Mouse (Mus musculus): Measurements from ENCODE around the gene Fkrp. TPM values are rescaled to one million over a fixed set of nuclear protein-coding genes. Genes with fewer than 3 reads are reported as not detected.

The Fkrp gene
- polyA plus RNA-seq, 1 experiment: 51.5 TPM

DNA sequence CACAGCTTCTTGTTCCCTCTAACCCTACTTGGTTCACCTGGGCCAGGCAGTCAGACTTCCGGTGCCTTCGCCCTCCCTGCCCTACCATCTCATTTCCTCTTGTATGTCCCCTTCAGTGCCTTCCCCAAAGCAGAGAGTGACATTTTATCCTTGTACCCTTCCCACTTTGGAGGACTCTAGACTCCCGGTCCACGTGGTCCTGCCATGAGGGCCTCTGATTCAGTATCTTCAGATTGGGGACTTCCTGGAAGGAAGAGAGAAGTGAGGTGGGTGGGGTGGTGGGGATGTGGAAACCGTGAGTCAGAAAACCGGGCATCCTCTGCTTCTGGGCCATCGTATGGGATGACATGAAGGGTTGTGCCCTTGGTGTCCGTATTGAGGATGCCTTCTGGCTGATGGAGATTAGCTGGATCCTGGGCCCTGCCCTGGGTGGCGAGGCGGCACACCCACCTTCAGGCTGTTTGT lies 33.3 kb downstream of the Fkrp start:
- TF ChIP-seq GATA1 (IDR thresholded peaks at IDR 0.05; ENCODE audit: low read length): no peak

DNA sequence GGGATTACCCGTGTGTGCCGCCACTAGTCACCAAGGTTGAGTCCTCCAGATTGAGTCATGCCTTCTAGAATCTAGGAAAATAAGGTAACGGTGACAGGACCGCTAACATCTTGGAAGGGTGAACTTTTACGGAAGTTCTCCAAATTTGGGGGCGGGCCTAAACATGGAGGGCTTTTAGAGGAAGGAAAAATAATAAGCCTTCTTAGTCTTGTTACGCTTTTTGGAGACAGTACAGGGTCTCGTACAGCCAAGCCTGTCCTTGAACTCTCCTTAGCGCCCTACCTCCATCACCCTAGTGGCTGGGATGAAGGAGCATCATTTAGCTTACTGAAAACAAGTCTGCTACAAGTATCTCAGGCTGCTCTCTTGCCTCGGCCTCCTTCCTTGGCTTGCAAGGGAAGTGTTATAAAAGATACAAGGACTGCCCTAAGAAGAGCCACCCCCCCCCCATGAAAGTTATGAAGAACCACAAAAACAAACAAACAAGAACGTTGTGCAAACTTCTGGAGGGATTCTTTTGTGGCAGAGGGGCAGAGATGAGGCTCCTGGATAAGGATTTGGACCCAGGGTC lies 33.9 kb downstream of the Fkrp start:
- no peak for TF ChIP-seq GATA1 (IDR thresholded peaks at IDR 0.05; ENCODE audit: low read length)

DNA sequence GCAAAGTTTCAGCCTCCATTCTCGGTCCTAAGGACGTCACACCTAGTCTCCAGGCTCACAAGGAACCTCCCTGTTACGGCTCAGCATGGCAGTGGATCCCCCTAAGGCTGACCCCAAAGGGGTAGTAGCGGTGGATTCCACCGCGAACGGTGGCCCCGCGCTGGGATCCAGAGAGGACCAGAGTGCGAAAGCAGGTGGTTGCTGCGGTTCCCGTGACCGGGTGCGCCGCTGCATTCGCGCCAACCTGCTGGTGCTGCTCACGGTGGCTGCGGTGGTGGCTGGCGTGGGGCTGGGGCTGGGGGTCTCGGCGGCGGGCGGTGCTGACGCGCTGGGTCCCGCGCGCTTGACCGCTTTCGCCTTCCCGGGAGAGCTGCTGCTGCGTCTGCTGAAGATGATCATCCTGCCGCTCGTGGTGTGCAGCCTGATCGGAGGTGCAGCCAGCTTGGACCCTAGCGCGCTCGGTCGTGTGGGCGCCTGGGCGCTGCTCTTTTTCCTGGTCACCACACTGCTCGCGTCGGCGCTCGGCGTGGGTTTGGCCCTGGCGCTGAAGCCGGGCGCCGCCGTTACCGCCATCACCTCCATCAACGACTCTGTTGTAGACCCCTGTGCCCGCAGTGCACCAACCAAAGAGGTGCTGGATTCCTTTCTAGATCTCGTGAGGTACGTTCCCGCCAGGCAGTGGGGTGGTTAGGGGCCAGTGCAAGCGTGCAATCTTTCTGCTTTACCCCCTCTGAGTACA lies 34.5 kb downstream of the Fkrp start:
- TF ChIP-seq GATA1 (IDR thresholded peaks at IDR 0.05; ENCODE audit: low read length): no peak

DNA sequence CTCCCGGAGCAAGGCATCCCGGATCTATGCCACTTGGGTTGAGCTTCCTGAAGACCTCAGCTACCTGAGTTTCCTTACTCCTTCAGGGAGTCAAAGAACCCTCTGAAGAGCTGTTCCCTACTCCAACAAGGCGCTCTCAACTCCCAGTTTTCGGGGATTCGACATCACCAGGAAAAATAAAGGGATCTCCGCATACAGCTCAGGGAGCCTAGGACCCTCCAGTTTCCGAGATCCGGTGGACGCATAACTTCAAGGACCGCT lies 35.0 kb downstream of the Fkrp start:
- TF ChIP-seq GATA1 (IDR thresholded peaks at IDR 0.05; ENCODE audit: low read length): no peak

DNA sequence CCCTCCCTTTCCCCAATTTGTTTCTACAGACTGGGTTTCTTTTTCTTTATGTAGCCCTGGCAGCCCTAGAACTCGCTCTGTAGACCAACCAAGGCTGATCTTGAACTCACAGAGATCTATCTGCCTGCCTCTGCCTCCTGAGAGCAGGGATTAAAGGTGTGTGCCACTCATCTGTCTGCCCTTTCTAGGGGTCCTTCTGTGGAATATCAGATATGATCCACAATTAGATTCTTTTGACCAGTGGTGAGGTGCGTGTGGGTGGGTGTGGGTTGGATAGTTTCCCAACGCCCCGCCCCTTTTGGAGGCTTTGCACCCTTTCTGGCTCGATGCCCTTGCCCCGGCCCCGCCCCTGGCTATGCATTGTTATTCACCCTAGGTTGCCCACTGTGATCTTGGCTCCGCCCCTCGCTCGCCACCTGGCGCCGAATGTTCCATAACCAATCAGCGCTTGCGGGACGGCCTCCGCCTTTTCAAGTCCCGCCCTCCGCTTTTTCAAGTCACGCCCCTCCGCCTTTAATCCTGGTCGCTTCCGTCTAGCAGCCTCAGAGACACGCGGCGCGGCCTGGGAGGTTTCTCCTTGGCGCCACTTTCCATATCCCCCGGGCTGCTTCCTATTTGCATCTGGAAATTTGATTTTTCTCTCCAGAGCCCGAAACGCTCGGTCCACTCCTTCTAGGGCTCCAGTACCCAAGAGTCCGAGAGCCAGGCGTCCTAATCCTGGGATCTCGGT lies 35.5 kb downstream of the Fkrp start, which contains the start of gene Slc1a5:
Gene Slc1a5 (plus strand): TSS at position 516 of the 730 bp plus-strand sequence.
- no peak for TF ChIP-seq GATA1 (IDR thresholded peaks at IDR 0.05; ENCODE audit: low read length)

DNA sequence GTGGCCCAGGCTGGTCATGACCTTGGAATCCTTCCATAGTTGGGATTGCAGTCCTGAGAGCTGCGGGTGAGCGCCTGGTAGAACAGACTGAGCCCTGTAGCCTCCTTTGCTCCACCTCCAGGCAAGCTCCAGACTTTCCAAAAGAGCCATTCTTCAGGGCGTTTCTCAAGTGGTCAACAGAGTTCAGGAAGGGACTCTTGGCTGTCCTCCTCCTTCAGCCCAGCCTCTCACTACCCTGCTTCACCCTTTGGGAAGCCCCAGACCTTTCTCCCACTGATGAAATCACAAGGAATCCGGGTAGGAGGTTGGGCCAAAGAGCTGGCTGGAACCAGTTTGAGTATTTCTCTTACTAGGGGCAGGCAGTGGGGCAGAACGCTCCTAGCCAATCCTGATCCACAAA lies 36.5 kb downstream of the Fkrp start:
- no peak for TF ChIP-seq GATA1 (IDR thresholded peaks at IDR 0.05; ENCODE audit: low read length)

DNA sequence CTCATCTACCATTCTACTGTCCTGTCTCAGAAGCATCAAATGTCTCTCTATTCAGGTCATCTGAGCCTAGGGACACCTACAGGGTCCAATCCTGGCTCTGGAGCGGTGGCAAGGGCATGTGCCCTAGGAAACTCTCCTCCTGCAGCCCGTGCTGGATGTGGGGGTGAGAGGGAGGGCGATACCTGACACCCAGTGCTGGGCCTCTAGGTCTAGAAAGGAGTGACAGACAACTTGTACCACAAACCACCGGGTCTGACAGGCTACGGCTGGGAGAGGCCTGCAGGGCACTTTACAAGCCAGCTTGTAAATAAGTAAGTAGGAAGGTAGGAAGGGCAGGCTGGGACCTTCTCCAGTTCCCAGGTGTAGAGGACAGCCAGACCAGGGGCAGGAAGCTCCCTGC lies 40.6 kb downstream of the Fkrp start:
- no peak for TF ChIP-seq GATA1 (IDR thresholded peaks at IDR 0.05; ENCODE audit: low read length)

DNA sequence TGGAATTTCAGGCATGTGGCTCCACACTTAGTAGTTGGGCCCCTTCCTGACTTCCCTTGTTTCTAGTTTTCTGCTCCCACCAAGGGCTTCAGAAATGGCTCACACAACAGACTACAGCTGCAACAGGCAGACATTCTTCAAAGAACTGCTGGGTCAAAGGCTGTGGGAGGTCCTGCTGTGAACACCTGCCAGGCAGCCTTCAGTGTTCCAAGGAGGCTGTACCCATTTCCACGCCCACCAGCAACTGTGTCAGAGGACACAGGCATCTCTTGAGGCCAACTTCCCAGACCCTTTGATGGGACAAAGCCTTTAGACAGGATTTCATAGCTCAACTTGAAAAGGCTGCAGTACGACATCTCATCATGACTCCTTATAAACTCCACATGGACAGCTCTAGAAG lies 50.1 kb downstream of the Fkrp start:
- TF ChIP-seq GATA1 (IDR thresholded peaks at IDR 0.05; ENCODE audit: low read length): no peak

DNA sequence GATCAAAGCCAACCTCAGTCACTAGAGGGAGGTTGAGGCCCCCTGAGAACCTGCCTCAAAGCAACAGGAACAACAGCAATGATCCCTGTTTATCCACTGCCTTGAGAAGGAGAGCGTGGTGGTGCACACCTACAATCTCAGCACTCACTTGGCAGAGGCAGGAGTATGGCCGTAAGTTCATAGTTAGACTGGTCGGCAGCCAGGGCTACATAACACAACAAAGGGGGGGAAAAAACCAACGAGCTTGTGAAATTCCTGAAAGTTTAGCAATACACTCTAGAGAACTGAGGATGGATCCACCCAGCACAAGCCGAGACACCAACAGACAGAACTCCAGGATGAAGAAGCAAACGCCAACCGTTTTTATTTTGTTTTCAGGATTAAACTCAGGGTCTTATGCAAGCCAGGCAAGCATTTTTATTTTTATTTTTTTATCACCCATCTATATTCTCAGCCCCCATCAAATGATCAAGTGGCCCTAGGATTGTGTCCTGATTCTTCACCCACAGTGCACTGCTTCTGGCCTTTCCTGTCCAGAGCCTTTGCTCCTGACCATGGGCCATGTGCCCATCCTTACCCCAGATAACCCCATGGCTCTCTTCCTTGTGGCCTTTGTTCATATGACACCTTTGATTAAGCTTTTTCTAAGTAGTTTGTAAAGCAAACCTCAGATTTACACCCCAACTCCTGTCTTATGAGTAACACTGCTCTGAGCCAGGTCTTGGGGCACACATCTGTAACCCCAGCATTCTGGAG lies 52.9 kb downstream of the Fkrp start:
- TF ChIP-seq GATA1 (IDR thresholded peaks at IDR 0.05; ENCODE audit: low read length): no peak

DNA sequence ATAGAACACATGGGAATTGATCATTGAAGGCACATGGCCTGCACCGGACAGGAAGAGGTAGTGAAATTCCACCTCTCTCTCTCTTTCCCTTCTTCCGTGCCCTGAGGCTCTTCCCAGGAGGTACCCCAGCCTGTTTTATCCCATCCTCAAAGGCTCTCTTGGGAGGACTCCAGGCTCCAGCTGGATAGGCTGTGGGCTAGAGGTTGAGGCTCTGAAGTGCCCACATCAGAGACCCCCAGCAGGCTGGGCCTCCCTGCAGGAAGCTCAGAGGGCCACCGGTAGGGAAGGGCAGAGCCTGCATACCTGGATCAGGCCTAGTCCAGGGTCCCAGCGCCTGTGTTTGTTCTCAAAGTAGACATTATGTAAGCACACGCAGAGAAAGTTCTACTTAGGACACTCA lies 54.9 kb downstream of the Fkrp start:
- TF ChIP-seq GATA1 (IDR thresholded peaks at IDR 0.05; ENCODE audit: low read length): no peak

DNA sequence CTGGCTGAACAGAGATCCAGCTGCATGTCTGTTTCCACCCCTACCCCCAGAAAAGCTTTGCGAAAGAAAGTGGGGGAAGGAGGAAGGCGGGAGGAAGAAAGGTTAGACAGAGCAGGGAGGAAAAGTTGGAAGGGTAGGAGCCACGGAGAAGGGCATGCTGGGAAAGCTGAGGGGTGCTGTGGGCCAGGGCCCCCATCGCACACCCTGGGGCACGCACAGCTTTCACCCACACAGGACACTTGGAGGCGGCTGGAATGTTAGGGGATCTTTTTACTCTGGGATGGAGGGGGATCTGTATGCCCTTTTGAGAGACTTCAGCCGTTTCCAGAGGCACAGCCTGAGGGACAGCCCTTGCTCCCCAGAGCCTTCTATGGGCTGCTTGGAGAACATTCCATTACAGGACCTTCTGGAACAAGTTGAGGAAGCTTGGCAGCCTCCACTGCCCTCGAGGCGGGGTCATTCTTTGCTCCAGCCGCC lies 55.5 kb downstream of the Fkrp start:
- no peak for TF ChIP-seq GATA1 (IDR thresholded peaks at IDR 0.05; ENCODE audit: low read length)

DNA sequence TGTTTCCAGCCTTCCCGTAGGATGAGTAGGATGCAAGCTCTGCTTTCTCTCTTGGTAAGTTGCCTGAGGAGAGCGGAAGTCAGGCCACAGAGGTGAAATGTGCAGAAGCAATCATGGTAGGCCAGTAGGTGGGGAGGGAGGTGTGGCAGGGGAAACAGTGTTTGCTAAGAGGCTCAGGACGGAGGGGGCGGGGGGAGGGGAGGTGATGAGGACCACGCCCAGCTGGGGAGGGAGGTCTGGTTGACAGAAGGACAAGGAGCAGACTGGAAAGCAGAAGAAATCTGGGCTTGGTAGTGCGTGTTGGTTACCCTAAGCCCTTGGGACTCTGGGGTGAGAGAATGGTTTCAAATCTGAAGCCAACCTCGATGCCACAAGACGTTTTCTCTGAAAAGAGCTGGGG lies 56.2 kb downstream of the Fkrp start:
- TF ChIP-seq GATA1 (IDR thresholded peaks at IDR 0.05; ENCODE audit: low read length): no peak

Other genes starting within 250 kb of the Fkrp start
- 4.0 and 7.7 TPM in 2 replicates for gene Arhgap35, start 201.7 kb downstream of the Fkrp start, polyA plus RNA-seq (2012)
- gene Ceacam15, start 141.0 kb downstream of the Fkrp start, polyA plus RNA-seq (2012): not detected in 2 replicates
- gene Ceacam9, start 94.8 kb downstream of the Fkrp start, polyA plus RNA-seq (2012): not detected in 2 replicates
- gene Ap2s1, start 78.3 kb downstream of the Fkrp start, polyA plus RNA-seq (2012): 642 and 939 TPM in 2 replicates
- 19.9 and 22.4 TPM in 2 replicates for gene Slc1a5, start 35.4 kb downstream of the Fkrp start, polyA plus RNA-seq (2012)
- gene Strn4, start 843 bp downstream of the Fkrp start, polyA plus RNA-seq (2012): 136 and 156 TPM in 2 replicates
- gene Prkd2, start 26.2 kb upstream of the Fkrp start, polyA plus RNA-seq (2012): 16.1 and 29.6 TPM in 2 replicates
- gene Dact3, start 58.6 kb upstream of the Fkrp start, polyA plus RNA-seq (2012): 0.23 and 0.45 TPM in 2 replicates
- not detected in 2 replicates for gene Gng8, start 75.1 kb upstream of the Fkrp start, polyA plus RNA-seq (2012)
- 1.4 and 1.7 TPM in 2 replicates for gene Ptgir, start 89.8 kb upstream of the Fkrp start, polyA plus RNA-seq (2012)
- gene Calm3, start 107.4 kb upstream of the Fkrp start, polyA plus RNA-seq (2012): 1,990 and 2,185 TPM in 2 replicates
- not detected in 2 replicates for gene Pnmal2, start 128.0 kb upstream of the Fkrp start, polyA plus RNA-seq (2012)
- not detected in 2 replicates for gene Pnmal1, start 142.9 kb upstream of the Fkrp start, polyA plus RNA-seq (2012)
- not detected in 2 replicates for gene Gm42372, start 166.4 kb upstream of the Fkrp start, polyA plus RNA-seq (2012)
- 5.6 and 6.8 TPM in 2 replicates for gene Ccdc8, start 176.0 kb upstream of the Fkrp start, polyA plus RNA-seq (2012)
- 155 and 165 TPM in 2 replicates for gene Ppp5c, start 211.2 kb upstream of the Fkrp start, polyA plus RNA-seq (2012)
- 177 and 202 TPM in 2 replicates for gene Hif3a, start 245.7 kb upstream of the Fkrp start, polyA plus RNA-seq (2012)

Data from G1E-ER4 (cell line).